Mouse (Mus musculus): ENCODE data around the gene Fmo9. TPM values are rescaled to one million over a fixed set of nuclear protein-coding genes. Genes with fewer than 3 reads are reported as not detected.

Fmo9 gene
- total RNA-seq (2012; rRNA removed) (not detected in 2 replicates), total RNA-seq (2014; rRNA removed) (not detected in 2 replicates), polyA plus RNA-seq (2012; ENCODE audit: insufficient read length, low read depth) (not detected in 2 replicates)

DNA sequence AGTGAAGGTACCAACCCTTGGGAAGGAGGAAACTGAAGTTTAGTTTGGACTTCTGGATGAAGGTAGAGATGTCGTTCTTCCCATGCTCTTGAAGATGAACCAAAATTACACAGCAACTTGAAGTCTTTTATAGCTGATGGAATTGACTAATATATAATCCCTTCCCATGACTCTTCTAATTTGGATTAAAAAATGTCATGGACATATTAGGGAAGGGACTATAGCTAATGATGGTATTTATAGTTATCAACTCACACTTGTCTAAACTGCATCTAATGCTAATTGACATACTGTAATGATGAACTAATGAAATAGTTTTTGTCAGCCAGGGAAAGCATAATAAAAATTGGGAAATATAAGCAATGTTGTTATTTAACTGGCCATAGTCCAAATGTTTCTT, at the start of gene Fmo9:
Fmo9 (minus strand) TSS at position 101 of the 400 bp plus-strand sequence.
- H3K36me3 ChIP-seq (replicated peaks in 1 of 2; ENCODE audit: control insufficient read depth in 1 of 2, insufficient read depth in 1 of 2, low read length in 1 of 2), result no peaks in the 10 kb centered on the region
- TF ChIP-seq IRF4 (IDR thresholded peaks at IDR 0.05; ENCODE audit: low read depth, low read length), result no peak
- TF ChIP-seq TBP (conservative IDR thresholded peaks at IDR 0.05; ENCODE audit: low read depth, low read length), result no peak
- no peak for TF ChIP-seq MYC (IDR thresholded peaks at IDR 0.05; ENCODE audit: low read depth, low read length)
- no peak for TF ChIP-seq ZNF384 (IDR thresholded peaks at IDR 0.05; ENCODE audit: low read depth, low read length)
- no peak for TF ChIP-seq MXI1 (IDR thresholded peaks at IDR 0.05; ENCODE audit: low read depth, low read length)
- TF ChIP-seq RAD21 (IDR thresholded peaks at IDR 0.05; ENCODE audit: low read depth, low read length), result no peak
- no peak for TF ChIP-seq GABPA (IDR thresholded peaks at IDR 0.05; ENCODE audit: insufficient replicate concordance, low read depth, low read length)
- no peak for TF ChIP-seq SIN3A (IDR thresholded peaks at IDR 0.05; ENCODE audit: low read length)
- no peak for TF ChIP-seq ETS1 (conservative IDR thresholded peaks at IDR 0.05; ENCODE audit: low read depth, low read length)
- no peak for TF ChIP-seq CHD1 (IDR thresholded peaks at IDR 0.05; ENCODE audit: low read depth, low read length)
- no peak for TF ChIP-seq HCFC1 (IDR thresholded peaks at IDR 0.05; ENCODE audit: low read depth, low read length)
- no peak for TF ChIP-seq CTCF (conservative IDR thresholded peaks at IDR 0.05 in 1 of 2, IDR thresholded peaks at IDR 0.05 in 1 of 2; ENCODE audit: low read depth in 2 of 2, low read length in 2 of 2)
- in situ Hi-C loops (cut with MboI; ENCODE audit: low pct_ligation_motif_present, low pct_unique_long_range_greater_than_20kb, low sequenced_read_pairs), result no loop called here
- no peaks in the 10 kb centered on the region for H3K4me1 ChIP-seq (ENCODE audit: control insufficient read depth in 1 of 2, insufficient read depth in 2 of 2)
- no peaks in the 10 kb centered on the region for H3K27me3 ChIP-seq (replicated peaks)
- H3K9ac ChIP-seq (ENCODE audit: insufficient read depth, low read depth), result no peak within 1 kb of the TSS
- H3K27ac ChIP-seq (ENCODE audit: insufficient read depth, low read depth), result no peak within 1 kb of the TSS
- H3K4me3 ChIP-seq (replicated peaks in 1 of 3; ENCODE audit: low read depth in 2 of 3, low read length in 2 of 3, poor library complexity in 1 of 3), result no peak within 1 kb of the TSS
- no peak within 1 kb of the TSS for H3K4me2 ChIP-seq (ENCODE audit: insufficient read depth, low read depth, poor library complexity, severe bottlenecking)
- H3K9me3 ChIP-seq (replicated peaks; ENCODE audit: low read length), result no peaks in the 10 kb centered on the region
- DNase-seq (ENCODE audit: extremely low read depth), result no peak
- H3K79me2 ChIP-seq (replicated peaks; ENCODE audit: control insufficient read depth, extremely low read depth, insufficient read depth, poor library complexity, severe bottlenecking), result no peaks in the 10 kb centered on the region
- dilution Hi-C loops (cut with MboI; ENCODE audit: extremely low pct_ligation_motif_present, extremely low pct_unique_long_range_greater_than_20kb, low sequenced_read_pairs), result no loop called here

DNA sequence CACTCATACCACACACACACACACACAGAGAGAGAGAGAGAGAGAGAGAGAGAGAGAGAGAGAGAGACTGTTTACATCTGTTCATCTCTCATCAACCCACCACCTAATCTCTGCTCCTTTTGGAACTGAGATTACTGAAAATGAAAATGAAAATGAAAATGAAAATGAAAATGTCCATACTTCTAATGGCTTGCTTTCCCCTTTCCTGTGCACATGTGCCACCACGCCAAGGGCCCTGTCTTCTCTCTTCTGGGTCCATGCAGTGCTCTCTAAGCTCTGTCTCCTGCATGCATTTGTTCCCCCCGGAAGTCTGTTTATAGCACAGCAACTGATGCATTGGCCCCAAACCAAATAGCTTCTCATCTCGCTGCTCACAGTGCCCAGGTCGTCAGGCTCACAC, 49.2 kb upstream of the Fmo9 start:
- H3K4me3 ChIP-seq (replicated peaks in 1 of 3; ENCODE audit: low read depth in 2 of 3, low read length in 2 of 3, poor library complexity in 1 of 3), result peak overlapping the region in 2 of 3 experiments; percentile 11 to 38
- H3K4me1 ChIP-seq (ENCODE audit: control insufficient read depth in 1 of 2, insufficient read depth in 2 of 2), result peaks cover 9 to 45% of the 10 kb centered on the region in 2 experiments
- H3K27ac ChIP-seq (ENCODE audit: insufficient read depth, low read depth), result peak overlapping the region; percentile 22
- H3K27me3 ChIP-seq (replicated peaks), result no peaks in the 10 kb centered on the region
- dilution Hi-C loops (cut with MboI; ENCODE audit: extremely low pct_ligation_motif_present, extremely low pct_unique_long_range_greater_than_20kb, low sequenced_read_pairs) (no loop called here), in situ Hi-C loops (cut with MboI; ENCODE audit: low pct_ligation_motif_present, low pct_unique_long_range_greater_than_20kb, low sequenced_read_pairs) (loop anchor here (25.0 kb wide), 1 partner anchor 481 kb away; no protein-coding TSS in a partner anchor)
- H3K9me3 ChIP-seq (replicated peaks; ENCODE audit: low read length), result no peaks in the 10 kb centered on the region
- H3K79me2 ChIP-seq (replicated peaks; ENCODE audit: control insufficient read depth, extremely low read depth, insufficient read depth, poor library complexity, severe bottlenecking), result no peaks in the 10 kb centered on the region
- H3K9ac ChIP-seq (ENCODE audit: insufficient read depth, low read depth), result 0 out of 2 replicates have a peak overlapping the region, but pooled peaks have one; percentile 23
- peak overlapping the region; percentile 82 for H3K4me2 ChIP-seq (ENCODE audit: insufficient read depth, low read depth, poor library complexity, severe bottlenecking)
- DNase-seq (ENCODE audit: extremely low read depth), result peak; percentile 72
- no peaks in the 10 kb centered on the region for H3K36me3 ChIP-seq (replicated peaks in 1 of 2; ENCODE audit: control insufficient read depth in 1 of 2, insufficient read depth in 1 of 2, low read length in 1 of 2)
- peak; percentile 38 for TF ChIP-seq HCFC1 (IDR thresholded peaks at IDR 0.05; ENCODE audit: low read depth, low read length)
- no peak for TF ChIP-seq RAD21 (IDR thresholded peaks at IDR 0.05; ENCODE audit: low read depth, low read length)
- TF ChIP-seq TBP (conservative IDR thresholded peaks at IDR 0.05; ENCODE audit: low read depth, low read length), result no peak
- TF ChIP-seq EP300 (IDR thresholded peaks at IDR 0.05; ENCODE audit: low read length), result peak; percentile 84
- TF ChIP-seq ZC3H11A (IDR thresholded peaks at IDR 0.05; ENCODE audit: low read depth, low read length), result no peak
- peak; percentile 40; the same call in 1 of the 2 replicates for TF ChIP-seq JUN (IDR thresholded peaks at IDR 0.05; ENCODE audit: insufficient read depth, low read depth, low read length)
- no peak for TF ChIP-seq CHD1 (IDR thresholded peaks at IDR 0.05; ENCODE audit: low read depth, low read length)
- no peak for TF ChIP-seq USF1 (IDR thresholded peaks at IDR 0.05; ENCODE audit: low read depth, low read length)
- TF ChIP-seq ELF1 (IDR thresholded peaks at IDR 0.05; ENCODE audit: low read depth, low read length), result peak; percentile 39; the same call in 1 of the 2 replicates
- TF ChIP-seq E2F4 (IDR thresholded peaks at IDR 0.05; ENCODE audit: insufficient replicate concordance, low read depth, low read length), result no peak
- TF ChIP-seq ETS1 (conservative IDR thresholded peaks at IDR 0.05; ENCODE audit: low read depth, low read length), result peak; percentile 92
- 0 out of 2 replicates have a peak, but pooled peaks have one; percentile 14 for TF ChIP-seq MAFK (IDR thresholded peaks at IDR 0.05; ENCODE audit: insufficient replicate concordance, low read length)
- TF ChIP-seq POLR2A (IDR thresholded peaks at IDR 0.05; ENCODE audit: low read depth, low read length), result no peak
- TF ChIP-seq NRF1 (IDR thresholded peaks at IDR 0.05; ENCODE audit: low read depth, low read length), result no peak
- TF ChIP-seq MYC (IDR thresholded peaks at IDR 0.05; ENCODE audit: low read depth, low read length), result peak; percentile 89
- TF ChIP-seq KAT2A (IDR thresholded peaks at IDR 0.05; ENCODE audit: insufficient replicate concordance, low read length), result no peak
- TF ChIP-seq SMC3 (IDR thresholded peaks at IDR 0.05; ENCODE audit: low read depth, low read length), result no peak
- peak; percentile 81; the same call in 1 of the 2 replicates for TF ChIP-seq MXI1 (IDR thresholded peaks at IDR 0.05; ENCODE audit: low read depth, low read length)
- 0 out of 2 replicates have a peak, but pooled peaks have one; percentile 34 for TF ChIP-seq CHD2 (IDR thresholded peaks at IDR 0.05; ENCODE audit: low read length)
- no peak for TF ChIP-seq MAZ (IDR thresholded peaks at IDR 0.05; ENCODE audit: low read depth, low read length)
- TF ChIP-seq ZNF384 (IDR thresholded peaks at IDR 0.05; ENCODE audit: low read depth, low read length), result no peak
- TF ChIP-seq PAX5 (IDR thresholded peaks at IDR 0.05; ENCODE audit: low read length), result no peak
- TF ChIP-seq MEF2A (IDR thresholded peaks at IDR 0.05; ENCODE audit: borderline replicate concordance, low read depth, low read length), result peak; percentile 70
- TF ChIP-seq TCF12 (IDR thresholded peaks at IDR 0.05; ENCODE audit: low read depth, low read length), result peak; percentile 62
- no peak for TF ChIP-seq ZKSCAN1 (IDR thresholded peaks at IDR 0.05; ENCODE audit: borderline replicate concordance, low read depth, low read length)
- TF ChIP-seq POLR2AphosphoS2 (IDR thresholded peaks at IDR 0.05; ENCODE audit: low read depth, low read length), result no peak
- TF ChIP-seq CTCF (conservative IDR thresholded peaks at IDR 0.05 in 1 of 2, IDR thresholded peaks at IDR 0.05 in 1 of 2; ENCODE audit: low read depth in 2 of 2, low read length in 2 of 2), result no peak
